Mouse (Mus musculus): Measurements from ENCODE around the gene Ly9. TPM values are rescaled to one million over a fixed set of nuclear protein-coding genes. Genes with fewer than 3 reads are reported as not detected.

Ly9 gene
- polyA plus RNA-seq, 1 experiment from 2014 or later, result 0.60 TPM

GRCm38 (mm10) chr1:171552230-171552629, 55.0 kb downstream of the Ly9 start:
- no peaks in the 10 kb centered on the region for H3K27me3 ChIP-seq (replicated peaks)
- H3K9ac ChIP-seq, result no peak overlapping the region
- no peak overlapping the region for H3K27ac ChIP-seq
- WGBS, result 78% methylated on average over 2 of the region's 2 CpGs
- no peaks in the 10 kb centered on the region for H3K4me1 ChIP-seq (replicated peaks)
- ATAC-seq, result no peak
- no peaks in the 10 kb centered on the region for H3K9me3 ChIP-seq
- H3K4me2 ChIP-seq (replicated peaks), result no peak overlapping the region
- H3K4me3 ChIP-seq (replicated peaks), result no peak overlapping the region
- H3K36me3 ChIP-seq, result no peaks in the 10 kb centered on the region

- Histone ChIP-seq H3K9me3 (no peaks in the 10 kb centered on the region), H3K27ac (no peak overlapping the region), H3K36me3 (no peaks in the 10 kb centered on the region), H3K4me3 (replicated peaks) (no peak overlapping the region), H3K27me3 (replicated peaks) (no peaks in the 10 kb centered on the region), H3K9ac (no peak overlapping the region), H3K4me1 (replicated peaks) (no peaks in the 10 kb centered on the region), H3K4me2 (replicated peaks) (no peak overlapping the region)
- 70% methylated on average over 7 of the region's 7 CpGs for WGBS
- ATAC-seq, result no peak
Measured at GRCm38 (mm10) chr1:171551326-171551725, 55.9 kb downstream of the Ly9 start.

GRCm38 (mm10) chr1:171540694-171541093, 66.5 kb downstream of the Ly9 start:
- no peak overlapping the region for H3K4me2 ChIP-seq (replicated peaks)
- H3K9me3 ChIP-seq, result no peaks in the 10 kb centered on the region
- 80% methylated on average over 1 of the region's 1 CpGs for WGBS
- H3K9ac ChIP-seq, result no peak overlapping the region
- no peaks in the 10 kb centered on the region for H3K4me1 ChIP-seq (replicated peaks)
- no peak overlapping the region for H3K4me3 ChIP-seq (replicated peaks)
- H3K36me3 ChIP-seq, result no peaks in the 10 kb centered on the region
- ATAC-seq, result no peak
- H3K27ac ChIP-seq, result no peak overlapping the region
- no peaks in the 10 kb centered on the region for H3K27me3 ChIP-seq (replicated peaks)

Other genes starting within 250 kb of the Ly9 start
- 0.94 and 1.0 TPM in 2 replicates for gene Klhdc9, start 246.6 kb downstream of the Ly9 start, polyA plus RNA-seq (2015; fragmentation: Nextera tagmentation; extraction: Ambion mirVana)
- 3.7 and 3.8 TPM in 2 replicates for gene Nectin4, start 237.3 kb downstream of the Ly9 start, polyA plus RNA-seq (2015; fragmentation: Nextera tagmentation; extraction: Ambion mirVana)
- gene Arhgap30, start 218.5 kb downstream of the Ly9 start, polyA plus RNA-seq (2015; fragmentation: Nextera tagmentation; extraction: Ambion mirVana), result 2.2 and 2.4 TPM in 2 replicates
- 62.1 and 62.5 TPM in 2 replicates for gene Usf1, start 196.1 kb downstream of the Ly9 start, polyA plus RNA-seq (2015; fragmentation: Nextera tagmentation; extraction: Ambion mirVana)
- 3.3 and 3.8 TPM in 2 replicates for gene Tstd1, start 188.5 kb downstream of the Ly9 start, polyA plus RNA-seq (2015; fragmentation: Nextera tagmentation; extraction: Ambion mirVana)
- 88.1 and 100 TPM in 2 replicates for gene F11r, start 169.9 kb downstream of the Ly9 start, polyA plus RNA-seq (2015; fragmentation: Nextera tagmentation; extraction: Ambion mirVana)
- gene Alyref2, start 103.9 kb downstream of the Ly9 start, polyA plus RNA-seq (2015; fragmentation: Nextera tagmentation; extraction: Ambion mirVana), result 12.0 and 12.2 TPM in 2 replicates
- gene Itln1, start 72.1 kb downstream of the Ly9 start, polyA plus RNA-seq (2015; fragmentation: Nextera tagmentation; extraction: Ambion mirVana), result 0.15 TPM in 1 of 2 replicates, not detected in the other
- 0.48 and 0.88 TPM in 2 replicates for gene Cd244a, start 48.2 kb downstream of the Ly9 start, polyA plus RNA-seq (2015; fragmentation: Nextera tagmentation; extraction: Ambion mirVana)
- 0.26 and 0.57 TPM in 2 replicates for gene Slamf7, start 45.6 kb upstream of the Ly9 start, polyA plus RNA-seq (2015; fragmentation: Nextera tagmentation; extraction: Ambion mirVana)
- gene Cd48, start 74.6 kb upstream of the Ly9 start, polyA plus RNA-seq (2015; fragmentation: Nextera tagmentation; extraction: Ambion mirVana), result 3.8 and 4.5 TPM in 2 replicates
- 0.09 and 0.14 TPM in 2 replicates for gene Slamf1, start 159.7 kb upstream of the Ly9 start, polyA plus RNA-seq (2015; fragmentation: Nextera tagmentation; extraction: Ambion mirVana)
- 1.3 and 2.0 TPM in 2 replicates for gene Cd84, start 232.3 kb upstream of the Ly9 start, polyA plus RNA-seq (2015; fragmentation: Nextera tagmentation; extraction: Ambion mirVana)

Data from intestine, embryonic 15.5 days (tissue).